Mouse (Mus musculus) heart, postnatal 0 days (tissue): Measurements from ENCODE around the gene Sufu.

ENCODE experiments used
- CTCF ChIP-seq: IDR thresholded peaks from 2 replicates; pipeline ENCODE4 v1.5.1; 2016; ENCODE audit warnings: antibody characterized with exemption, control low read depth, low read depth
- EP300 ChIP-seq: IDR thresholded peaks from 2 replicates; pipeline ENCODE4 v1.6.1; 2016; ENCODE audit warnings: antibody characterized with exemption, low read depth

DNA sequence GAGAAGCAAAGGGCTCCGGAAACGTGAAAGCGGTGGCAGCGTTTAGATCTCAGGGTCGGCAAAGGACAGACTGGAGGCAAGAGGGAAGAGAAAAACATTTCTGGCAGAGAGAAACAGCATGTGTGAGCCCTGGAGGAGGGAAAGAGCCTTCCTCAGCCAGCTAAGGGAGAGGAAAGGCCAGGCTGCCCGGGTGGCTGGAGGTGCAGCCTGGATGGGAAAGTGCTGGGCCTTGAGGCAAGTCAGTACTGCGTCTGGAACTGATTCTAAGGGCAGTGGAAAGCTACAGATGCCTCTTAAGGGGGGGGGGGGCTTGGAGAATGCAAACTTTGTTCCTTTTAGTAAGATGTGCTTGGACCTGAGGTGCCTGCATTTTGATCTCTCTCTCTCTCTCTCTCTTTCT, 37.0 kb downstream of the Sufu start:
- TF ChIP-seq CTCF = no peak
- TF ChIP-seq EP300 = no peak
